Mouse (Mus musculus) megakaryocyte, embryonic 14.5 days (primary cell): Measurements from ENCODE around the gene Ptpra.

Experiments
- FLI1 ChIP-seq: IDR thresholded peaks from 2 replicates; pipeline ENCODE4 v1.6.1; 2012; ENCODE audit warnings: low read length, inconsistent platforms, mixed read lengths
- GATA1 ChIP-seq: IDR thresholded peaks from 3 replicates; pipeline ENCODE4 v1.6.1; 2012; ENCODE audit warnings: mixed read lengths, low read length, inconsistent platforms, borderline replicate concordance

DNA sequence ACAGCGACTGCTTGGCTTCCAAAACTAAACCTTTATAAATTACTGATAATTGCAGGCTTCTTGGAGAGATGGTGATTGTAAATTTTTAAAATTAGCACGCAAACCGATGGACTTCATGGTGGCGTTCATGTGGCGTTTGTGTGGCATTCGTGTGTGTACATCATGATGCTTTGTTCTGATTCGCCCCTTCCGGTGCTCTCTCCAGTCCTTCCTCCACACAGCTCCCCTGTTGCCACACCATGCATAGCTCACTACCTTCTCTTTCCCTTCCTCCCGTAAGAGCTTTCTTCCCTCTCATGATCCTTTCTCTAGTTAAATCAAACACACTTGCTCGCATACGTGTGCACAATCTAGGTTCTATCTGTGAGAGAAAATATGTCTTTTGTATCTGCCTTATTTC, 25.7 kb downstream of the Ptpra start:
- TF ChIP-seq FLI1 (no peak), GATA1 (no peak)
